Comparison of ENCODE assay signal across 11 mouse cellular contexts in the genomic region with DNA sequence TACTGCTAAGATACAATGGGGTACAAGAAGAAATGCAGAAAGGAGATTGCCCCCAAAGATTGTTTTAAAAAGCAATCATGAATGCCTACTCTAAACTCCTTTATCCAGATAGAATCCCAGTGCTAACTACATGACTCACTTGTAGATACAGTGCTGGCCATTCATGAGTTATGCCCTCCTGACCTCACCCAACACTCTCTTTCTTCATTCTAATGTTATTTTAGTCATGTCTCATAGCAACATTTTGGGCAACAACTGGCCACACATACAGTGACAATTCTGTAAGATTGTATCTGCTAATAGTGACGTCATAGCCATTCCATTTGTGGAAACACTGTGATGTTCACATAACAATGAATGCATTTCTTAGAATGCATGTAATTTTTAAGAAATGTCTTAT. TPM values are rescaled to one million over a fixed set of nuclear protein-coding genes. Genes with fewer than 3 reads are reported as not detected.
"Had no signal": no experiment of that assay in that cellular context is flagged by ENCODE, and none has a peak within 500 bp of the region (broad histone marks: within the 10 kb centered on the region; RNA-seq: fewer than 3 reads in every experiment).

No protein-coding gene starts in this region.

- DNase-seq: kidney, adult 8-10 months; kidney, postnatal 25 days; layer of hippocampus, adult 9-11 months; layer of hippocampus, postnatal 36 days; liver; liver, embryonic 13.5 days; liver, postnatal 0 days; lung, postnatal 14 days; right cerebral cortex, postnatal 25 days; thymus, postnatal 4 days had no signal

- ATAC-seq: liver, postnatal 0 days had no signal

RNA-seq across cellular contexts. Expression of gene Otogl, which starts 21.6 kb away (rescaled TPM):
- polyA plus RNA-seq: liver, postnatal 0 days; midbrain, embryonic 11.5 days had no signal
